Mouse (Mus musculus): ENCODE results near the gene Olfr97. TPM values are rescaled to one million over a fixed set of nuclear protein-coding genes. Genes with fewer than 3 reads are reported as not detected.
"Not testable (repeated sequence)": the region's sequence is repeated elsewhere in the genome, so short reads cannot be mapped to it uniquely, and the experiment has no call there.

Olfr97 gene
- not detected in 2 replicates for total RNA-seq (2017)

DNA sequence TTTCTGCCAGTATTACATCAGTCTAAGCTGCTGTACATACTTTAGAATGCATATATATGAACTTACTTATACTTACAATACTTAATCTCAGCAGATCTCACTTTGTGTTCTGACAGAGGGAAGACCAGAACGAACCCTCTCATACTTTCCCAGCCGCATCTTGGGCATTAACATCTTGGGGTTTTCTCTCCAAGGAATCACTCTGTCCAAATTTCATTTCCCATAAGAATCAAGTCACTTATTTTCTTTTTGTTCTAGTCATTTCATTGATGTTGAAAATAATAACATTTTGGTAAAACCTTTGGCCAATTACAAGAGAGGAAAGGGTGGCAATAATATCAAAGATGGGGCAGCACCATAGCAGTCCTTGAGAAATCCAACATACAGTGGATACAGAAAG, at the start of gene Olfr97:
Olfr97 (minus strand) TSS at position 101 of the 400 bp plus-strand sequence.
- not testable (repeated sequence) for ATAC-seq (replicated peaks; ENCODE audit: low read depth, poor library complexity, severe bottlenecking)

DNA sequence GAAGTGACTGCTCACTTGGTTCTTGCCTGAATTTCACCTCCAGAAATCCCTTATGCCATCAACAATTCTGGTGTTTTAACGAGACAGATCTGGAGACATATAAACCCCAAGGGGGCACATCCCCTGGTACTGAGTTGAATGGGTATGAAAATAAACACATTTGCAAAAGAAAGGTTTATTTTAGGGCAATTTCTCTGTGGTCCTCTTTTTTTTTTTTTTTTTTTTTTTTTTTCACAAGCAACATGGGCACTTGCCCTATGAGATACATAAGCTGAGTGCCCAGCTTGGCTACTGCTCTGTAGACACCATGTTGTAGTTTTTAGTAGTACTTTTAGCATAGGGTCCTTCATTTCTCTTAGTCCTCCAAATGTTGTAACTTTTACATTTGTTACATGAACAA, 46.2 kb upstream of the Olfr97 start, which contains the start of gene Olfr99:
Olfr99 (minus strand) TSS at position 101 of the 400 bp plus-strand sequence.
- no peak for ATAC-seq (replicated peaks; ENCODE audit: low read depth, poor library complexity, severe bottlenecking)

DNA sequence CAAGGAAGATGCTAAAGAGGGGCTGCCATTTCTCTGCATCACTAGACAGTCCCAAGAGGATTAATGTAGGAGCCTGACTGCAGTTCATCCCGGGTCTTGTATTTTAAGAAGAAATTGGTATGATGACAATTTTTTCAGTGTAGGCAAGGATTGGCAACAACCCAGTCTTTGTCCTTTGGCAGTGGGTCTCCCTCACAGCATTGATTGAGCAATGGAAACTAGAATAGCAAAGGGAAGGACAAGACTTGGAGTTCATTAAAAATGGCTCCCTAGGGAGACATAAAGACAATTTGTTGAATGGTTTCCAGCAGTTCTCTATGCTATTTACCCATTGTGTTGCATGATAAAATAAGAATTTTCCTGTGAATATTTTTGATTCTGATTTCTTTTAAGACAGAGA, 43.2 kb upstream of the Olfr97 start:
- ATAC-seq (replicated peaks; ENCODE audit: low read depth, poor library complexity, severe bottlenecking) = no peak

DNA sequence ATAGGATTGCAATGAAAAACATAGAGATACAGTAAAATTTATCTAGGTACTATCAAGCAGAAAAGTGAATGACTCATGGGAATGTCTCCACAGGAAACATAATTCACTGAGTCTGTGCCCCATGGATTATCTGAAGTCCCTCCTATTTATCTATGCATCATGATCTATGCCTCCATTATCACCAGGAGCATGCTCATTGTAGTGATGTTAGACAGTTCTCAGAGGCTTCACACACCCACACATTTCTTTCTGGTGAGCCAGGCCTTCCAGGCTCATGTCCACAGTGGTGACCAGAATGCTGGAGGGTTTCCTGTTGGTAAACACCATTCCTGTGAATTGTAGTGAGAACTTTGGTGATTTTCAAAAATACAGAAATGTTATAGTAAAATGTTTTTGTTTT, 39.4 kb upstream of the Olfr97 start:
- no peak for ATAC-seq (replicated peaks; ENCODE audit: low read depth, poor library complexity, severe bottlenecking)

DNA sequence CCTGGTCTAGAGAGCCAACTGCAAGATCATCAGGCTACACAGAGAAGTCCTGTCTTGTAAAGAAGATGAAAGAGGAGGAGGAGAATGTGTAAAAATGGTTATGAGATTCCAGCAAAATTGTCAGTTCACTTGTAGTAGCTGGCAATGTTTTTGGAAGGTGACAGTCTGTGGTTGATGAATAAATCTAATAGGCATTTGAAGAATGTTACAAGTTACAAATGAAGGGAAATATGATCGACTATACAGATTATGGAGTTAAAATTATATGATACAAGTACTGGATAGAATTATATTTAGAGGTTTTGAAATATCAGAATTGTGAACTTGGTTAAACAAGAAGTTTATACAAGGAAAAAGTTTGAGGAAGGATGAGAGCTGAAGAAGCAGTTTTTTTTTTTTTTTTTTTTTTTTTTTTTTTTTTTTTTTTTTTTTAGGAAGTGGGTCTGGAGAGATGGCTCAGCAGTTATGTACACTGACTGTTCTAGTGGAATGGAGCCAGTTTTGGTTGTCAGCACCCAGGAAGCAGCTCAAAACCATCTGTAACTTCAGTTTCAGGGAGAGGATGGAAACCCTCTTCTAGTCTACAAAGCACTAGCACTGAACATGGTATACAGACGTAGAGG, 38.6 kb upstream of the Olfr97 start:
- no peak for ATAC-seq (replicated peaks; ENCODE audit: low read depth, poor library complexity, severe bottlenecking)

DNA sequence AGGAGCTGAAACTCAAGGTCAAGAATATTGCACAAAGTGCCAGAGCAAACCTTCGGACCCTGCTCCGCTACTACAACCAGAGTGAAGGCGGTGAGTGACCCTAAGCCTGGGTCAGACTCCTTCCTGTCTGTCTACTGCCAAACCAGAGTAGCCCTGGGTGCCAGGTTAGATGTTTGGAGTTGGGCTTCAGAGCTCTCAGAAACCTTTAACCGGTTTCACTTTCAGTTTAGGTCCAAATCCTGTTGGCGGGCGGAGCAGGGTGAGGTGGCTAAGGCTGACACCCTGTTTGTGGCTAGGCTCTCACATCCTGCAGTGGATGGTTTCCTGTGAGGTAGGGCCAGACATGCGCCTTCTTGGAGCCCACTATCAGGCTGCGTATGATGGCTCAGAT, 33.6 kb upstream of the Olfr97 start:
- ATAC-seq (replicated peaks; ENCODE audit: low read depth, poor library complexity, severe bottlenecking) = peak; percentile 88

DNA sequence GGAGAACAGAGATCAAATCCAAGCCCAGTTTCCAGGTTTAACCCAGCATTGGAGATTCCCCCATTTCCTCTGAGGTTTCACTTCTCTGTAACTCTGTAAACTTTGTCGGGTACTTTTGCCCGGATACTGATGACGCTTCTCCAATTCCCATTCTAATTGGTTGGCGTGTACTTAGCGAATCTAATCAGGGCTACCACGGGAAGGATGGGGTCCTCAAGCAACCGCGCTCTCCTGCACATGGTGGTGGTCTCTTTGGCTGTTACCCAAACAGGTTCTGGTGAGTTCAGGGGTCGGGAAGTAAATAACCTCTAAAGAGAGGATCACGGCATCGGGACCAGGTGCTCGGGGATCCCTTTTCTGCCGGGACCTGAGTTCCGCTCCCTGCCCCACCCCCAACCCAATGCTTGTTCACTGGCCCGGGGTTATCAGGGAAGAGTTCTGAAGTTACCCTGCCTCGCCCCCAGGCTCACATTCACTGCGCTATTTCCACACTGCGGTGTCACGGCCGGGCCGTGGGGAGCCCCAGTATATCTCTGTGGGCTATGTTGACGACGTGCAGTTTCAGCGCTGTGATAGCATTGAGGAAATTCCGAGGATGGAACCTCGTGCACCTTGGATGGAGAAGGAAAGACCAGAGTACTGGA, 33.0 kb upstream of the Olfr97 start, which contains the start of gene H2-M3:
H2-M3 (plus strand) TSS at position 163 of the 644 bp plus-strand sequence.
- ATAC-seq (replicated peaks; ENCODE audit: low read depth, poor library complexity, severe bottlenecking) = peak; percentile 89

DNA sequence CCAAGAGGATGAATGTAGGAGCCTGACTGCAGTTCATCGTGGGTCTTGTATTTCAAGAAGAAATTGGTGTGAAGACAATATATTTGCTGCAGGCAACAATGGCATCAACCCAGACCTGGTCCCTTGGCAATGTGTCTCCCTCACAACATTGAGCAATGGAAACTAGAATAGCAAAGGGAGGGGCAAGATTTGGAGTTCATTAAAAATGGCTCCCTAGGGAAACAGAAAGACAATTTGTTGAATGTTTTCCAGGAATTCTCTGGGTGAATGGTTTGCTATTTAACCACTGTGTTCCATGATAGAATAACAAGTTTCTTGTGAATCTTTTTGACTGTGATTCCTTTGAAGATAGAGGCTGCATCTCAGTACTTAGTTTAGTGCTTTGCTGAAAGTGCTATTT, 26.5 kb upstream of the Olfr97 start, which contains the start of gene Olfr98:
Olfr98 (minus strand) TSS at position 124 of the 400 bp plus-strand sequence.
- no peak for ATAC-seq (replicated peaks; ENCODE audit: low read depth, poor library complexity, severe bottlenecking)

DNA sequence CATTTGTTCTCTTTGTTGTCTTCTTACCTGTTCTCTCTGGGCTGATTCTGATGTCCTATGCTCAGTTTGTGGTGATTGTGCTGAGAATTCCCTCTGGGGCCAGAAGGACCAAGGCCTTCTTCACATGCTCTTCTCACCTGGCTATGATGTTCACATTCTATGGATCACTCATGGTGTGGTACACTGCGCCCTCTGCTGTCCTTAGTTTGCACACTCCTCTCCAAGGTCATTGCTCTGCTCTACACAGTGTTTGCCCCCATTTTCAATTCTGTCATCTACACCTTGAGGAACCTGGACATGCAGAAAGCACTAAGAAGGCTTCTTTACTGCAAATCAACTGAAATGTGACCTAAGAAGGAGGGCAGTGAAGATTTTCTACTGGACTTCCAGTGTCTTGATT, 13.4 kb upstream of the Olfr97 start:
- peak; percentile 87 for ATAC-seq (replicated peaks; ENCODE audit: low read depth, poor library complexity, severe bottlenecking)

DNA sequence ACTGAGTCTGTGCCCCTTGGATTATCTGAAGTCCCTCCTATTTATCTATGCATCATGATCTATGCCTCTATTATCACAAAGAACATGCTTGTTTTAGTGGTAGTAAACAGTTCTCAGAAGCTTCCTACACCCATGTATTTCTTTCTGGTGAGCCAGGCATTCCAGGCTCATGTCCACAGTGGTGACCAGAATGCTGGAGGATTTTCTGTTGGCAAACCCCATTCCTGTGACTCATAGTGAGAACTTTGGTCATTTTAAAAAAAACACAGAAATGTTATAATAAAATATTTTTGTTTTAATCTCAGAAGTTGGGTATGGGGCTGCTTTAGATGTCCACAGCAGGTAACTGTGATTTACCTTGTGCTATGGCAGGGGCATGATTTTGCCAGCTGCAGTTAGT, 12.3 kb upstream of the Olfr97 start:
- ATAC-seq (replicated peaks; ENCODE audit: low read depth, poor library complexity, severe bottlenecking) = no peak

DNA sequence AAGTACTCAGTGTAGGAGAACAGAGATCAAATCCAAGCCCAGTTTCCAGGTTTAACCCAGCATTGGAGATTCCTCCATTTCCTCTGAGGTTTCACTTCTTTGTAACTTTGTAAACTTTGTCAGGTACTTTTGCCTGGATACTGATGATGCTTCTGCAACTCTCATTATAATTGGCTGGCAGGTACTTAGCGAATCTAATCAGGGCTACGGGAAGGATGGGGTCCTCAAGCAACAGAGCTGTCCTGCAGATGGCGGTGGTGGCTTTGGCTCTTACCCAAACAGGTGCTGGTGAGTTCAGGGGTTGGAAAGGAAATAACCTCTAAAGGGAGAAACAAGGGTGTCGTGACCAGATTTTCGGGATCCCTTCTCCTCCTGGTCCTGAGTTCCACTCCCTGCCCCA, 9.6 kb upstream of the Olfr97 start:
- ATAC-seq (replicated peaks; ENCODE audit: low read depth, poor library complexity, severe bottlenecking) = peak; percentile 96

DNA sequence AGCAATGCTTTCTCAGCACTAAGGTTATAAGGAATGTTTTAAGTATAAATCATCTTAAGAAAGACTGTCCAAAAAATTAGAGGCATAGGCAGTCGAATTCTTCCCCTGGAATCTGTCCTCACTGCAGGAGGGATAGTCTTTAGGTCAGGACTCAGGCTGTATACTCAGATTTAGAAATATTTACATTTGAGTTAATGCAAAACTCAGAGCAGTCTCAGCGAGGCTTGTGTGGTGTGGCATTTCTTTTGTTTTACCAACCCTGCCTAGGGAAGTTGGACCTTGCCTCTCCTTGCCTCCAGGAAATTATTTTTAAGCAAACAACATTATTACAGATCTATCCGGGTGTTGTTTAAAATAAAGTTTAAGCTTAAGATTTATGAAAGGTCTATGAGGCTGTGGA, 5.1 kb upstream of the Olfr97 start:
- no peak for ATAC-seq (replicated peaks; ENCODE audit: low read depth, poor library complexity, severe bottlenecking)

DNA sequence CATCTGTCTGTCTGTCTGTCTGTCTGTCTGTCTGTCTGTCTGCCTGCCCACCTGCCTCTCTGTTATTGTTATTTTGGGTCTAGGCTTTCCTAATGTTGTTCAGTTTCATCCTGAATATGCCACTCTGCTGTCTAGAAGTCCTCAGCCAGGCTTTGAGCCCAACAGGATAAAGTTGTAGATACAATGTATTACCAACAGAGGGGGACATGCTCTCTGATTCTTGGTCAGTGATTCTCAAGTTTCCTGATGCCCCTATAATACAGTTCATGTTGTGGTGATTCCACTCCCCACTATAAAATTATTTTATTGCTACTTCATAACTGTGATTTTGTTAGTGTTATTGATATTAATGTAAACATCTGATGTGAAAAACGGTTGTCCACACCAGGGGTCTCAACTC, 15.3 kb downstream of the Olfr97 start:
- ATAC-seq (replicated peaks; ENCODE audit: low read depth, poor library complexity, severe bottlenecking) = 0 out of 2 replicates have a peak, but pooled peaks have one; percentile 47

DNA sequence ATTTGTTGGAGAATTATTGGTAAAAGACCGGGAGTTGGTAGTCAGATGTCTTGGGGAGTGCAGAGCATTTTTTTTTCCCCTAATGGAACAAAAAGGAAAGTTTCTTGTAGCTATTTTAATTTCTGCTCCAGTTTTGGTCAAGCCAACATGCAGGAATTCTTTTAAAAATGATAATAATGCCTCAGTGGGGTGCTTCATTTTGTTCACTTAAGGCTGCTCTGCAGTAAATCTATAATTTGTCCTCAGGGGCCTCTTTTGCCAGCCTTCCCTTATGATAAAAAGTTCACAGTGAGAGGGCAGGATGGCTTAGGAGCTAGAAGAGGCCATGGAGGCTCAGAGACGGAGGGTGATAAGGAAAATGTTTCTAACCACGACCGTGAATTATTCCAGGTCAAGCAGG, 17.3 kb downstream of the Olfr97 start, which contains the start of gene Olfr96:
Olfr96 (plus strand) TSS at position 301 of the 400 bp plus-strand sequence.
- ATAC-seq (replicated peaks; ENCODE audit: low read depth, poor library complexity, severe bottlenecking) = no peak

DNA sequence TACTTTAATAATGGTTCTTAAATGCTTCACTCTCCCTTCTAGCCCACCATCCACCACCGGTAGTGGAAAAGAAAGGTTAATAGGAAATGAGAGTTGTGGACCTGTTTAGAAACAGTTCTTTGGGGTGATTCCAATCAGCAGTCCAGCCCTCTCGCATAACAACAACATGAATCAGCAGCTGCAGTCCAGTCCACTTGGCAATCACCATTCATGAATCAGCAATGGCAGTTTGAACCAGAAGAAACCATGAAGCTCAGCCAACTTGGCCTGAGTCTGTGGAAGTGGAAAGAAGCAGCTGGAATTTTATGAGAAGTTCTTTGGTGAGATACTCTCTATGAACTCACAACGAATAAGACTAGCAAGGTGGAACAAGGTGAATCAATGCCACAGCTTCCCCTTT, 18.6 kb downstream of the Olfr97 start:
- no peak for ATAC-seq (replicated peaks; ENCODE audit: low read depth, poor library complexity, severe bottlenecking)

DNA sequence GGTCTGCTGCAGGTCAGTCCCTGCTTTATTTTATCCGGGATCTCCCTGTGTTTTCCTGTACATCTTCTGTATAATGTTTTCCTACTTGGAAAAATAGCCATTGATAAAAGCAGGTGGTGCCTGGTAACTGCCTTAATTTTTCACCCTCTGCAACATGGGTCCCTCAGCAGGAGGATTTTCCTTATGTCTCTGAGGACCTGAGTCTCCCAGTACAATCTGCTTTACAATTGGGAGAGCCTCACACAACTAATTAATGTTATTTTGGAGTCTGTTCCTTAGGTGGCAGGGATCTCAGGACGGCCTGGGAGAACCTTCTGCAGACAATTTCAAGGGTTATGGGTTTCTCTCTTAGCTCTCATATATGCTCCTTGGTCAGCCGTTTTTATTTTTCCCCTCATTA, 24.1 kb downstream of the Olfr97 start, which contains the start of gene Olfr95:
Olfr95 (minus strand) TSS at position 101 of the 400 bp plus-strand sequence.
- ATAC-seq (replicated peaks; ENCODE audit: low read depth, poor library complexity, severe bottlenecking) = no peak

DNA sequence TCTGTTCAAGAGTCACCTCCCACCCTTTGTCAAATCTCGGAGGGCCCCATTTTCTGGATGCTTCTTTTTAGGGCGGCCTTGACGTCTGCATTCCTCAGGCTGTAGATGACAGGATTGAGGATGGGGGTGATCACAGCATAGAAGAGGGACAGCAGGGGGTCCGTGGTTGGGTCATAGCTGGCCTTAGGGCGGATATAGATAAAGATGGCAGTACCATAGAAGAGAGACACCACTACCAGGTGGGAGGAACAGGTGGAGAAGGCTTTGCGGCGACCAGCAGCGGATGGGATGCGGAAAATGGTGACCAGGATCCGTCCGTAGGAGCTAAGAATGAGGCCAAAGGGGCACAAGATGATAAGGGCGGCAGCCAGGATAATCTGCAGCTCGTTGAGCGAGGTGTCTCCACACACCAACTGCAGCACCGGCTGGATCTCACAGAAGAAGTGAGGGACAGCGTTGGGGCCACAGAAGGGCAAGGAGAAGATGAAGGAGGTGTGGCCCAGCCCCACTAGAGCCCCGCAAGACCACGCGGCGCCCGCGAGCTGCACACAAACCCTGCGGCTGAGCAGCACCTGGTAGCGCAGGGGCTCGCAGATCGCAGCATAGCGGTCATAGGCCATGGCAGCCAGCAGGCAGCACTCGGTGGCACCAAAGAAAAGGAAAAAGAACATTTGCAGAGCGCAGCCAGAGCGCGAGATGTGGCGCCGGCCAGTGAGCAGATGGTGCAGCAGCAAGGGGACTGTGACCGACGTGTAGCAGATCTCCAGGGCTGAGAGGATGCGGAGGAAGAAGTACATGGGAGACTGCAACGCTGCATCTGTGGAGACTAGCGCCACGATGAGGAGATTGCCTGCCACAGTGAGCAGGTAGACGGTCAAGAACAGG, 26.0 kb downstream of the Olfr97 start:
- ATAC-seq (replicated peaks; ENCODE audit: low read depth, poor library complexity, severe bottlenecking) = no peak; the same call in 1 of the 2 replicates

DNA sequence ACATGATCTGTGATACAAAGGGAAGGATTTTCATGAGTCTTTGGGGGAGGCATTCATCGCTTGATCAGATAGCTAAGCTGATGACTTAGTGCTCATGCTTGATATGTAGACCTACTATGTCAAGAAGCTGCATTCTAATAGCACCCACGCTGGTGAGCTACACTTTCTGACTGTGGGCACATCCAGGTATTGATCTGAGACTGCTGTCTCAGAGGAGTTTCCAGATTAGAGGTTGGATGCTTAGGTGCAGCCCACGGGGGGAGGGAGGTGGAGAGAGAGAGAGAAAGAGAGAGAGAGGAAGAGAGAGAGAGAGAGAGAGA, 33.3 kb downstream of the Olfr97 start:
- no peak for ATAC-seq (replicated peaks; ENCODE audit: low read depth, poor library complexity, severe bottlenecking)

DNA sequence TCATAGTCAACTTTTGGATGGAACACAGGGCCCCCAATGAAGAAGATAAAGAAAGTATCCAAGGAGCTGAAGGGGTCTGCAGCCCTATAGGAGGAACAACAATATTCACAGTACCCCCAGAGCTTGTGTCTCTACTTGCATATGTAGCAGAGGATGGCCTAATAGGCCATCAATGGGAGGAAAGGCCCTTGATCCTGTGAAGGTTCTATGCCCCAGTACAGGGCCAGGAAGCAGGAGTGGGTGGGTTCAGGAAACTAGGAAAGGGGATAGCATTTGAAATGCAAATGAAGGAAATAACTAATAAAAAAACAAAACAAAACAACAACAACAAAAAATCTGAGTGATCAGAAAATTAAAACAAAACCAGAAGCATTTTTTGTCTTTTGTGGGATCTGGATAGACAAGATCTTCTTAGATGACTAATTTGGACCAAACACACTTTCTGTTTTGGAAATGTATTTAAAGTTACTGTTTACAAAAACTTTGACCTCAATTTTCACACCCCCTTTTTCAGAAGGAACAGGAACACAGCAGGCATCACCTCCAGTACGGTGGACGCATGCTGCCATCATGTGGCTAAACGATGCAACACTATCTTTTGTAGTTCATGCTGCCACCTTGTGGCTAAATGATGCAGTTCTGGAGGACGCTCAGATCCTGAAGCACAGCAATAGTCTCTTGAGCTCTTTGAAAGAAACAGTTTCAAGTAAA, 33.8 kb downstream of the Olfr97 start:
- peak; percentile 100 for ATAC-seq (replicated peaks; ENCODE audit: low read depth, poor library complexity, severe bottlenecking)

DNA sequence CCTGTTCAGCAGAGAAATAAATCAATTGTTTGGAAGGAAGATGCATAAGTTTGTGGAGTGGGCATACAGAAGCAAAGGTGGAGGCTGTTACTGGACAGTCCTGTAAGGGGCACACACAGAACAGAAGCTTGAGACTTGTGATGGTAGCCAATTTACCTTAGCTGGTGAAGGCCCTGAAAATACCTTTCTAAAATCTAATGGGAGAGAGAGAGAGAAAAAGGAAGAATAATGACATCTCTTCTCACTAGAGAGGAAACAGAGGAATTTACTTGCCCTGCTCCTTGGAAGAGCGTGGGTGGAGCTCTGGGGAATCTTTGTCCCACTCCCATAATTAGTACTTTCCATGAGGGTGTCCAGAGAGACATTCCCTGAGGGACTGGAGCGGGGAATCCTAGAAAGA, 36.2 kb downstream of the Olfr97 start, which contains the start of gene Olfr94:
Olfr94 (minus strand) TSS at position 101 of the 400 bp plus-strand sequence.
- ATAC-seq (replicated peaks; ENCODE audit: low read depth, poor library complexity, severe bottlenecking) = no peak
